Mouse (Mus musculus) G1E-ER4 (cell line): ENCODE data around the gene Faap24. TPM values are rescaled to one million over a fixed set of nuclear protein-coding genes. Genes with fewer than 3 reads are reported as not detected.

Experiments used
- GATA1 ChIP-seq: IDR thresholded peaks from one replicate; pipeline ENCODE4 v1.8.0; 2012; ENCODE audit warnings: low read length, inconsistent platforms
- polyA plus RNA-seq: library from polyadenylated mRNA; stranded (reverse); fragments of >175 nt; gene quantifications from 2 replicates; pipeline ENCODE4 v1.2.3, GENCODE M21; 2012

Gene Faap24
- polyA plus RNA-seq, 1 experiment = 15.7 TPM

- TF ChIP-seq GATA1 = no peak
Measured at GRCm38 (mm10) chr7:35347918-35348700, 48.5 kb downstream of the Faap24 start.

- no peak for TF ChIP-seq GATA1
Measured at GRCm38 (mm10) chr7:35344785-35345330, 51.8 kb downstream of the Faap24 start.

DNA sequence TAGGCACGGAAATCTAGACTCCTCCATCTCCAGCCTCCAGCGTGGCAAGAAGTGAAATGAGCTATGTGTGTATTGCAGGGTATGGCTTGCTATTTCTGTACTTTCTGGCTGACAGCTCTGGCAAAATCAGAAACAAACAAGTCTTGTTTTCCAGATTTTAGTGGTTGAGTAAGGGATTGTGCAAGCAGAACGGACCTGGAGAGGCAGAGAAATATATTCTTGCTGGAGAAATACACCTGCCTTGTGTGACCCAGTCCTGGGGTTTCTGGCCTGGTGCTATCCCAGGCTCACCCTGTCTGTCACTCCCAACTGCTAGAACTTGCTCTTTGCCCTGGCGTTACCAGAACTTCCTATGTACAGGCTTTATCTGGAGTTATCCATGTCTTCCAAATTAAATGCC, 54.1 kb downstream of the Faap24 start:
- TF ChIP-seq GATA1 = no peak

Other genes starting within 250 kb of the Faap24 start
- gene Slc7a10, start 210.5 kb downstream of the Faap24 start, polyA plus RNA-seq = not detected in 2 replicates
- not detected in 2 replicates for gene Lrp3, start 181.3 kb downstream of the Faap24 start, polyA plus RNA-seq
- gene Gpatch1, start 78.4 kb downstream of the Faap24 start, polyA plus RNA-seq = 22.2 and 23.0 TPM in 2 replicates
- 0.08 and 0.13 TPM in 2 replicates for gene Rhpn2, start 62.7 kb downstream of the Faap24 start, polyA plus RNA-seq
- 18.9 and 20.1 TPM in 2 replicates for gene Cep89, start 199 bp upstream of the Faap24 start, polyA plus RNA-seq
- not detected in 2 replicates for gene Slc7a9, start 52.0 kb upstream of the Faap24 start, polyA plus RNA-seq
- gene Tdrd12, start 140.9 kb upstream of the Faap24 start, polyA plus RNA-seq = not detected in 2 replicates
- gene Nudt19, start 159.5 kb upstream of the Faap24 start, polyA plus RNA-seq = 62.2 and 83.6 TPM in 2 replicates
- gene Rgs9bp, start 188.7 kb upstream of the Faap24 start, polyA plus RNA-seq = 2.0 and 2.8 TPM in 2 replicates
- 276 and 375 TPM in 2 replicates for gene Ankrd27, start 189.4 kb upstream of the Faap24 start, polyA plus RNA-seq